Mouse (Mus musculus): ENCODE results near the gene Psen1. TPM values are rescaled to one million over a fixed set of nuclear protein-coding genes. Genes with fewer than 3 reads are reported as not detected.

The Psen1 gene
- polyA plus RNA-seq, 1 experiment from 2014 or later, result 68.7 TPM

- DNase-seq (ENCODE audit: low spot score), result peak; percentile 25
- H3K36me3 ChIP-seq, result peaks cover 67% of the 10 kb centered on the region
- WGBS, result 57% methylated on average over 4 of the region's 4 CpGs
Measured at GRCm38 (mm10) chr12:83702796-83703195, 14.8 kb downstream of the Psen1 start.

GRCm38 (mm10) chr12:83706951-83707350, 19.0 kb downstream of the Psen1 start:
- no peak for DNase-seq (ENCODE audit: low spot score)
- Histone ChIP-seq H3K27me3 (ENCODE audit: low read depth, poor library complexity, severe bottlenecking) (no peaks in the 10 kb centered on the region), H3K4me1 (peaks cover 7% of the 10 kb centered on the region), H3K36me3 (peaks cover 47% of the 10 kb centered on the region), H3K27ac (replicated peaks) (no peak overlapping the region), H3K4me3 (no peak overlapping the region), H3K9me3 (replicated peaks) (no peaks in the 10 kb centered on the region)
- WGBS, result 95% methylated on average over 4 of the region's 4 CpGs

More at GRCm38 (mm10) chr12:83702796-83703195, 14.8 kb downstream of the Psen1 start:
- Histone ChIP-seq H3K4me3 (no peak overlapping the region), H3K27ac (replicated peaks) (no peak overlapping the region), H3K9me3 (replicated peaks) (no peaks in the 10 kb centered on the region), H3K4me1 (peaks cover 7% of the 10 kb centered on the region), H3K27me3 (ENCODE audit: low read depth, poor library complexity, severe bottlenecking) (no peaks in the 10 kb centered on the region)

GRCm38 (mm10) chr12:83708160-83709092, 20.5 kb downstream of the Psen1 start:
- 90% methylated on average over 7 of the region's 7 CpGs for WGBS
- Histone ChIP-seq H3K27me3 (ENCODE audit: low read depth, poor library complexity, severe bottlenecking) (no peaks in the 10 kb centered on the region), H3K4me3 (no peak overlapping the region), H3K36me3 (peaks cover 53% of the 10 kb centered on the region), H3K4me1 (no peaks in the 10 kb centered on the region), H3K27ac (replicated peaks) (no peak overlapping the region), H3K9me3 (replicated peaks) (no peaks in the 10 kb centered on the region)
- DNase-seq (ENCODE audit: low spot score), result no peak

- WGBS, result 85% methylated on average over 2 of the region's 2 CpGs
- Histone ChIP-seq H3K4me3 (no peak overlapping the region), H3K9me3 (replicated peaks) (no peaks in the 10 kb centered on the region), H3K4me1 (no peaks in the 10 kb centered on the region), H3K27ac (replicated peaks) (no peak overlapping the region), H3K36me3 (peaks cover 58% of the 10 kb centered on the region), H3K27me3 (ENCODE audit: low read depth, poor library complexity, severe bottlenecking) (no peaks in the 10 kb centered on the region)
- no peak for DNase-seq (ENCODE audit: low spot score)
Measured at GRCm38 (mm10) chr12:83709934-83710333, 22.0 kb downstream of the Psen1 start.

GRCm38 (mm10) chr12:83713749-83714148, 25.8 kb downstream of the Psen1 start:
- Histone ChIP-seq H3K27me3 (ENCODE audit: low read depth, poor library complexity, severe bottlenecking) (no peaks in the 10 kb centered on the region), H3K9me3 (replicated peaks) (no peaks in the 10 kb centered on the region), H3K4me3 (no peak overlapping the region), H3K36me3 (peaks cover 69% of the 10 kb centered on the region), H3K27ac (replicated peaks) (no peak overlapping the region), H3K4me1 (no peaks in the 10 kb centered on the region)
- 63% methylated on average over 2 of the region's 2 CpGs for WGBS
- DNase-seq (ENCODE audit: low spot score), result no peak

- H3K4me1 ChIP-seq, result no peaks in the 10 kb centered on the region
- H3K27me3 ChIP-seq (ENCODE audit: low read depth, poor library complexity, severe bottlenecking), result no peaks in the 10 kb centered on the region
- WGBS, result 92% methylated on average over 15 of the region's 15 CpGs
- no peak for DNase-seq (ENCODE audit: low spot score)
- H3K4me3 ChIP-seq, result no peak overlapping the region
- peaks cover 88% of the 10 kb centered on the region for H3K36me3 ChIP-seq
- H3K27ac ChIP-seq (replicated peaks), result no peak overlapping the region
- H3K9me3 ChIP-seq (replicated peaks), result no peaks in the 10 kb centered on the region
Measured at GRCm38 (mm10) chr12:83716416-83717184, 28.6 kb downstream of the Psen1 start.

GRCm38 (mm10) chr12:83719431-83719830, 31.5 kb downstream of the Psen1 start:
- Histone ChIP-seq H3K9me3 (replicated peaks) (no peaks in the 10 kb centered on the region), H3K27me3 (ENCODE audit: low read depth, poor library complexity, severe bottlenecking) (no peaks in the 10 kb centered on the region), H3K4me1 (no peaks in the 10 kb centered on the region), H3K27ac (replicated peaks) (no peak overlapping the region), H3K4me3 (no peak overlapping the region), H3K36me3 (peaks cover 89% of the 10 kb centered on the region)
- WGBS, result 85% methylated on average over 1 of the region's 1 CpGs
- DNase-seq (ENCODE audit: low spot score), result no peak

GRCm38 (mm10) chr12:83721281-83721680, 33.3 kb downstream of the Psen1 start:
- no peak overlapping the region for H3K27ac ChIP-seq (replicated peaks)
- peaks cover 89% of the 10 kb centered on the region for H3K36me3 ChIP-seq
- no peaks in the 10 kb centered on the region for H3K9me3 ChIP-seq (replicated peaks)
- no peaks in the 10 kb centered on the region for H3K4me1 ChIP-seq
- no peaks in the 10 kb centered on the region for H3K27me3 ChIP-seq (ENCODE audit: low read depth, poor library complexity, severe bottlenecking)
- DNase-seq (ENCODE audit: low spot score), result no peak
- H3K4me3 ChIP-seq, result no peak overlapping the region
- WGBS, result 83% methylated on average over 6 of the region's 6 CpGs

GRCm38 (mm10) chr12:83723037-83723436, 35.1 kb downstream of the Psen1 start:
- H3K36me3 ChIP-seq, result peaks cover 89% of the 10 kb centered on the region
- no peaks in the 10 kb centered on the region for H3K9me3 ChIP-seq (replicated peaks)
- H3K4me3 ChIP-seq, result no peak overlapping the region
- H3K4me1 ChIP-seq, result no peaks in the 10 kb centered on the region
- H3K27ac ChIP-seq (replicated peaks), result no peak overlapping the region
- H3K27me3 ChIP-seq (ENCODE audit: low read depth, poor library complexity, severe bottlenecking), result no peaks in the 10 kb centered on the region
- WGBS, result 89% methylated on average over 3 of the region's 3 CpGs
- DNase-seq (ENCODE audit: low spot score), result no peak

GRCm38 (mm10) chr12:83726510-83727308, 38.8 kb downstream of the Psen1 start:
- H3K36me3 ChIP-seq, result peaks cover 97% of the 10 kb centered on the region
- no peak overlapping the region for H3K4me3 ChIP-seq
- no peaks in the 10 kb centered on the region for H3K9me3 ChIP-seq (replicated peaks)
- H3K27ac ChIP-seq (replicated peaks), result no peak overlapping the region
- no peaks in the 10 kb centered on the region for H3K4me1 ChIP-seq
- no peaks in the 10 kb centered on the region for H3K27me3 ChIP-seq (ENCODE audit: low read depth, poor library complexity, severe bottlenecking)
- no peak for DNase-seq (ENCODE audit: low spot score)
- WGBS, result 94% methylated on average over 12 of the region's 12 CpGs

- no peaks in the 10 kb centered on the region for H3K27me3 ChIP-seq (ENCODE audit: low read depth, poor library complexity, severe bottlenecking)
- no peaks in the 10 kb centered on the region for H3K9me3 ChIP-seq (replicated peaks)
- peaks cover 100% of the 10 kb centered on the region for H3K36me3 ChIP-seq
- no peak overlapping the region for H3K27ac ChIP-seq (replicated peaks)
- no peak for DNase-seq (ENCODE audit: low spot score)
- H3K4me3 ChIP-seq, result no peak overlapping the region
- peaks cover 4% of the 10 kb centered on the region; the same call in 1 of the 2 replicates for H3K4me1 ChIP-seq
- 90% methylated on average over 5 of the region's 5 CpGs for WGBS
Measured at GRCm38 (mm10) chr12:83732225-83732624, 44.3 kb downstream of the Psen1 start.

GRCm38 (mm10) chr12:83734047-83734446, 46.1 kb downstream of the Psen1 start:
- Histone ChIP-seq H3K36me3 (peaks cover 88% of the 10 kb centered on the region), H3K9me3 (replicated peaks) (no peaks in the 10 kb centered on the region), H3K27me3 (ENCODE audit: low read depth, poor library complexity, severe bottlenecking) (no peaks in the 10 kb centered on the region), H3K27ac (replicated peaks) (no peak overlapping the region), H3K4me3 (no peak overlapping the region), H3K4me1 (peaks cover 4% of the 10 kb centered on the region; the same call in 1 of the 2 replicates)
- 93% methylated on average over 10 of the region's 10 CpGs for WGBS
- no peak for DNase-seq (ENCODE audit: low spot score)
